Mouse (Mus musculus) retina, postnatal 7 days (tissue): ENCODE data around the gene Trrap.
"Not testable (repeated sequence)": the region's sequence is repeated elsewhere in the genome, so short reads cannot be mapped to it uniquely, and the experiment has no call there.

Source experiments
- DNase-seq: peaks from one replicate; pipeline ENCODE4 v3.0.0-alpha.2; 2012; ENCODE audit warnings: low read depth, low spot score

The Trrap gene

GRCm38 (mm10) chr5:144767106-144767798, at the start of gene Trrap:
Gene Trrap, plus strand, starts transcription at chr5:144767732.
- DNase-seq, result not testable (repeated sequence)

GRCm38 (mm10) chr5:144719781-144720180, 47.8 kb upstream of the Trrap start:
- no peak for DNase-seq

DNA sequence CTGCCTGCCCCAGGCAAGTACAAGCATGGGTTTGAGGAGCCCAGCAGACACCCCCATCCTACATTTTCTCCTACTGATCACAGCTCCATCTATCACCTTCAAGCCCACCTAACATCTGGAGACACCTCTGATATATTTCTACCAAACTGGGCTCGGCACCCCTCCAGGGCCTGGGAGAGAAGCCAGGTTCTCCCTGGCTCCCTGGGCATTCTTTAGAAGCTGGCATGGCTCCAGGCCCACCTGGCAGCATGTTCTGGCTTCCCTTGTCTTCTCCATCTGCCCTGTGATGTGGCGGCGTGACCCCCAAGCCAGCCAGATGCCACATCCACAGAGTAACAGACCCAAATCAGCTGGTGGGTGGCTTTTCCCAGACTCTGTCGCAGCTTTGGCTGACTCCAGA, 47.3 kb upstream of the Trrap start:
- DNase-seq, result no peak

DNA sequence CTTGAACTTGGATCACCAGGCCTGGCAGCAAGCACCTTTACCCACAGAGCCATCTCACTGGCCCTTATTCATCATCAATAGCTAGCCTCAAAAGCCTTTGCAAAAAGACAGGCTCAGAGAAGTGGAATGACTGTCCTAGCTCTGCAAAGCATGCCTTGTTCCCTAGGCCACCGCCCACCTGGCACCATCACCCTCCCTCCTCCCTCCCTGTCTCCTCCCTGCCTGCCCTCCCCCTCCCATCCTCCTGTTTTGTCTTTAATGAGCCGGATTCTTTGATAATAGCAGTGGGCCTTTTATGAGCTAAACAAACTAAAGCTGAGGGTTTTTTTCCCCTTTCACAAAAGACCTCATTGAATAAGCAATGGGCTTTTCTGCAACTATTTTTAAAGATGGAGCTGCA, 42.6 kb upstream of the Trrap start:
- DNase-seq, result no peak

- no peak for DNase-seq
Measured at GRCm38 (mm10) chr5:144725554-144725953, 42.0 kb upstream of the Trrap start.

DNA sequence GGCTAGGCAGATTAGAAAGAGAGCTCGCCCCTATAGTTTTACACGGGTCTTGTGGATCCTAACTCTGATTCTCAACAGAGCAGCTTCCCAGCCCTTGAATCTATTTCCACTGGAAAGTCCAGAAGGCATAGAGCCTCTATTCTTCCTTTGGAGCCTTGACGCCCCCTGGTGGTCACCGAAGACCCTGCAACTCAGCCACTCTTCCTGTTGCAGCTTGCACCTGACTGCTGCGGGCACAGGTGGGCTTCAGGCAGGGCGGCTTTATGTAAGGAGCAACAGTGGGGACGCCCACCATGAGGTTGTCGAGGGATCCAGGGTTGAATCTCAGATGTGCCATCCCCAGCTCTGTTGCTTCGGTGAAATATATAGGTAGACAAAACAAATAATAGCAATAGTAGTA, 40.4 kb upstream of the Trrap start:
- DNase-seq, result peak; percentile 56

- peak; percentile 28 for DNase-seq
Measured at GRCm38 (mm10) chr5:144728237-144728636, 39.3 kb upstream of the Trrap start.

DNA sequence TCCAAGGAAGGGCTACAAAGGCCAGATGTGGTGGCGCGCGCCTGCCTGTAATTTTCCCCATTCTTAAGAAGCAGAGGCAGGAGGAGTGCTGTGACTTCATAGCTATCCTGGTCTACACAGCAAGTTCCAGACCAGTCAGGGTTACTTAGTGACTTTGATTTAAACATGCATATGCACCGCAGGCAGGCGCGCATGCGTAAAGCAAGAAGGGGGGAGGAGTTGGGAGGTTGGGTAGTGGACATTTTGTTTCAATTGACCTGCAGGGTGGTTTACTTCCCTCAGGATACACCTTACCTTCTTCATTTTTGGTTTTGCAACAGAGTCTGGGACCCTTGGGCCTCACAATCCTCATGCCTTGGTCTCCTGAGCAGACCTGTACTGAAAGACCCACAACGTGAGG, 38.3 kb upstream of the Trrap start:
- DNase-seq, result no peak

DNA sequence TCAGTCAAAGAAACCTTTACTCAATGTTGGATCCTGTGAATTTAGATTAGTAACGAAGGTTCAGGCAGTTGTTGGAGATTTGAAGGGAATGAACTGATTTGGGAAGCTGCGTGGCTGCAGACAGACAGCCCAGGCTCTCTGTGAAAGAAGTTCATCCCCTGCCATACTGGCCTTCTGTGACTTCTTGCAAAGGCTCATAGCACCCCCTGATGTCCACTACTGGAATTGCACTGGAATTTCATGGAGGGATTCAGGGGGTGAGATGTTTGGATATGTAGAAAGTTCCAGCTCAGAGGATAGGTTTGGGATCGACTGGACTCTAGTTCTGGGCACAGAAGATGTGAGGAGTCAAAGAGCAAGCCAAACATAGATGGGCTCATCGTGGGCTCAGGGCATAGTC, 33.6 kb upstream of the Trrap start:
- DNase-seq, result peak; percentile 70

- peak; percentile 67 for DNase-seq
Measured at GRCm38 (mm10) chr5:144734949-144735348, 32.6 kb upstream of the Trrap start.

DNA sequence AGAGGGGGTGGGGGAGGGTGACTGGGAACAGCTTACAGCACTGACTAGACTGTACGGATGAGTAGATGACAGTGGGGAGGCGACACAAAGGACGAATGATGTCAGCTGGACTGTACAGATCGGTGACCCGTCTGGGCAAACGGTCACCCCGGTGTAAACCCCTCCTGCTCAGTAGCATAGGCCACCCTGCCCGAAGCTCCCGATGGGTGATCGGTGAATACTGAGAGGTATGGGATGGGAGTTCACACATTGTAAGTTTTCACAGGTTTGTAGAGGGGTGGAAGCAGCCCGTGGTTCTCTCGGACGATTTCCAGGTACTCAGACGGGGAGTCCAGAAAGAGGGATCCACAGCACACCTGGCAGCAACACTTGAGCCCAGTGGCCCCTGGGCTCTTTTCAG, 30.4 kb upstream of the Trrap start:
- DNase-seq, result no peak

DNA sequence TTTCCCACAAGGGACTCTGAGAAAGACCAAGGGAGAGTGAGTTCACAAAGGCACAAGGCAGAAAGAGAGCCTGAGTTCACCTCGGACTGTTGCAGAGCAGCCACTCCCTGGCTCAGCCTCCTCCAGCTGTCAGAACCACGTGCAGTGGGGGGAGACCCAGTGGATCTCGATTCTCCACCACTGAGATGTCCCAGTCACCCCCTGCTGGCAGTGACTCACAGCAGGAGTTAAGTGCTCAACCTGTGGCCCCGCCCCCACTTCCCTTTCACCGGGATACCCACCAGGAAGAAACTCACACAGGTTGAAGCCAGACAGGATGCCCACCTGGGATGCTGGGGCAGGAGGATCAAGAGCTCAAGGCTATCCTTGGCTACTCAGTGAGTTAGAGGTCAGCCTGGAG, 15.1 kb upstream of the Trrap start:
- no peak for DNase-seq

DNA sequence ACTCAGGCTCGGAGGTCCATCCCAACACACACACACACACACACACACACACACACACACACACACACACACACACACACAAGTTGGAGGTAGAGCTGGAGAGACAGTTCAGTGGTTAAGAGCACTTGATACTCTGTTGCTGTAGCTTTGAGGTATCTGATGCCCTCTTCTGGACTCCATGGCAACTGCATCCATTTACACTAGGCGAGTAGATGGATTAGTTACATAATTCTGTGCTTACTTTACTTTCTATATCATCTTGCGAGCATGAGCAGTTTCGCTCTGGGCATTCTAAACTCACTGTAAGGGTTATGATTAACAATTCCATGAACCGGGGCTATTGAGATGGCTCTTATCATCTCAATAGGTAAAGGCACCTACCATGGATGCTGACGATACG, 14.5 kb upstream of the Trrap start:
- DNase-seq, result peak; percentile 35

GRCm38 (mm10) chr5:144755191-144755590, 12.3 kb upstream of the Trrap start:
- no peak for DNase-seq

GRCm38 (mm10) chr5:144757402-144757801, 10.1 kb upstream of the Trrap start:
- DNase-seq, result no peak

DNA sequence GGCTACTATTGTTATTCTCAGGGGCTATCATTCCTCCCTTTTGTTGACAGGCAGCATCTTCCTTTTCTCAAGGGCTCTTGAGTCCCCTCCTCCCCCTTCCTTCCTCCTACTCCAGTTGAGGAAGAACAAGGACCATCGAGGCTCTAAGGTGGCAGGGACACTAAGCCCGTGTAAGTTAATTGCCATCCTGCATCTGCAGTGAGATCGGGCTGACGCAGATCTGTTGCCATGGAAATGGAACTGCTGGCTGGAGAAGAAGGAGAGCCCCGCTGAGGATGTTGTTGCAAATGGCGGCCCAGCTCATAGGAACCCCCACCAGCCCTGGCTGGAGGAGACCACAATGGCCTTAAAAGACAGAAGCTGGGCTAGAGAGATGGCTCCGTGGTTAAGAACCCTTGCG, 9.1 kb upstream of the Trrap start:
- no peak for DNase-seq

- DNase-seq, result peak; percentile 38
Measured at GRCm38 (mm10) chr5:144761161-144761868, 6.2 kb upstream of the Trrap start, which contains the start of gene Tmem130. Gene Tmem130, minus strand, starts transcription at chr5:144761818.

- no peak for DNase-seq
Measured at GRCm38 (mm10) chr5:144766026-144766425, 1.5 kb upstream of the Trrap start.

DNA sequence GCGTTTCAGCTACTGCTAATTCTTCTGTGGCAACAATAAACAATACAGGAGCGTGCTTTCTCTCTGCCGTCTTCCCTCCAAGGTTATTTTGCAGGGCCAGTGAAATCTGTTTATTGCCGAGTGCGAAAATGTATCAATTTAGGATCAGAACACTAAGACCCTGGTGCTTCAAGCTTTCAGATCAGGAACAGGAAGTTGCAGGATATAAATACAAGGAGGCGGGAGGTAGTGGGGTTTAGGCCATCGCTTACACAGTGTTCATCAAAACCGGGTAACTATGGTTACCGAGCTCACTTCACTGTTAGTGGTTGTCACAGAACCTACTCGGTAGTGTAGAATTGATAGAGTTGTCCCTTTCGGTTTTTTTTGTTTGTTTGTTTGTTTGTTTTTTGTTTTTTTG, 886 bp upstream of the Trrap start:
- no peak for DNase-seq

GRCm38 (mm10) chr5:144767911-144768841, 644 bp downstream of the Trrap start:
- peak; percentile 84 for DNase-seq

GRCm38 (mm10) chr5:144769067-144769482, 1.5 kb downstream of the Trrap start:
- no peak for DNase-seq

DNA sequence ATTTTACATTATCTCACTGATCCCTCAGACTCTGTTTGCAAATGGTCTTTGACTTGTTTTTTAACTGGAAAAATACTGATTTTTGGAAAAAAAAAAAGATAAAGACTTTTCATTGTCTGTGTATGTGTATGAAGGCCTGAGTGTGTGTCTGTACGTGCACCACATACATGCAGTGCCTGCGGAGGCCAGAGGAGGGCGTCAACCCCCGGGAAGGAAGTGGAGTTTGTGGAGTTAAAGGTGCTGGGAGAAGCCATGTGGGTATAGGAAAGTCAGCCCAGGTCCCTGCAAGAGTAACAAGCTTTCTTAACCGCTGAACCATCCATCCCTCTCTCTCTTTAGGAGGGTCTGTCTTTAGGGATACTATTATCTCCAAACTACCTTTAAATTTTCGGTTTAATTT, 5.7 kb downstream of the Trrap start:
- DNase-seq, result no peak
